Mouse (Mus musculus) bone marrow, adult 2 months (tissue): ENCODE measurements at regions not wholly inside any gene's neighbourhood (a gene's known extent, or its start where the extent isn't known, plus 50 kb on each side); places are given as distances from the start of the nearest gene placed in this dataset.

Experiments used
- H3K27ac ChIP-seq: fragments of 200-500 bp; 2 replicates; pipeline ENCODE4 v1.5.1; 2012; ENCODE audit warnings: low read depth, mild to moderate bottlenecking, control low read depth, inconsistent platforms, low read length; ENCODE audit not compliant: control insufficient read depth, poor library complexity, insufficient read depth
- H3K4me1 ChIP-seq: fragments of 200-500 bp; 2 replicates; pipeline ENCODE4 v1.6.1; 2011; ENCODE audit warnings: low read length; ENCODE audit not compliant: control insufficient read depth, insufficient read depth
- H3K4me3 ChIP-seq: fragments of 200-500 bp; replicated peaks from 2 replicates; pipeline ENCODE3; 2011; ENCODE audit warnings: mild to moderate bottlenecking, low read depth, low read length, control low read depth; ENCODE audit not compliant: control insufficient read depth
- CTCF ChIP-seq: fragments of 200-500 bp; IDR thresholded peaks from 2 replicates; pipeline ENCODE4 v1.5.1; 2011; ENCODE audit warnings: low read length, control low read depth; ENCODE audit not compliant: control insufficient read depth, insufficient read depth
- POLR2A ChIP-seq: fragments of 200-500 bp; IDR thresholded peaks from 2 replicates; pipeline ENCODE4 v1.6.1; 2011; ENCODE audit warnings: low read depth, mild to moderate bottlenecking, control low read depth, low read length, borderline replicate concordance; ENCODE audit not compliant: control insufficient read depth
- WGBS: fragments of 180-500 bp; shearing (Covaris S2); methylation state at CpG from one replicate; pipeline ENCODE4 v1.1.7; 2018; 5-methylcytosine and 5-hydroxymethylcytosine counted together

- H3K27ac ChIP-seq = no peak overlapping the region
- peaks cover 3% of the 10 kb centered on the region for H3K4me1 ChIP-seq
- WGBS = 65% methylated on average over 2 of the region's 2 CpGs
- no peak overlapping the region for H3K4me3 ChIP-seq
- no peak for TF ChIP-seq CTCF
- no peak for TF ChIP-seq POLR2A
Measured at GRCm38 (mm10) chr3:41353021-41353420, 202.5 kb upstream of the Jade1 start.

- TF ChIP-seq POLR2A = no peak
- TF ChIP-seq CTCF = no peak
- peaks cover 3% of the 10 kb centered on the region for H3K4me1 ChIP-seq
- WGBS = 50% methylated on average over 4 of the region's 4 CpGs
- H3K27ac ChIP-seq = peak overlapping the region; percentile 55; the same call in 1 of the 2 replicates
- no peak overlapping the region for H3K4me3 ChIP-seq
Measured at GRCm38 (mm10) chr3:41351786-41352185, 203.7 kb upstream of the Jade1 start.

GRCm38 (mm10) chr3:41351091-41351685, 204.3 kb upstream of the Jade1 start:
- WGBS = 50% methylated on average over 8 of the region's 8 CpGs
- no peak for TF ChIP-seq POLR2A
- no peak for TF ChIP-seq CTCF

GRCm38 (mm10) chr3:41350331-41350730, 205.2 kb upstream of the Jade1 start:
- TF ChIP-seq CTCF (no peak), POLR2A (no peak)
- H3K4me3 ChIP-seq = no peak overlapping the region
- H3K4me1 ChIP-seq = peaks cover 3% of the 10 kb centered on the region
- H3K27ac ChIP-seq = no peak overlapping the region
- WGBS = 67% methylated on average over 3 of the region's 3 CpGs

More at GRCm38 (mm10) chr3:41351091-41351685, 204.3 kb upstream of the Jade1 start:
- Histone ChIP-seq H3K27ac (peak overlapping the region; percentile 55), H3K4me1 (peaks cover 3% of the 10 kb centered on the region), H3K4me3 (no peak overlapping the region)

- Histone ChIP-seq H3K4me3 (no peak overlapping the region), H3K4me1 (peaks cover 3% of the 10 kb centered on the region), H3K27ac (no peak overlapping the region)
- no peak for TF ChIP-seq POLR2A
- peak; percentile 67 for TF ChIP-seq CTCF
- WGBS = 67% methylated on average over 1 of the region's 1 CpGs
Measured at GRCm38 (mm10) chr3:41348795-41349194, 206.7 kb upstream of the Jade1 start.

GRCm38 (mm10) chr3:41346863-41347262, 208.7 kb upstream of the Jade1 start:
- Histone ChIP-seq H3K4me3 (no peak overlapping the region), H3K4me1 (peaks cover 1% of the 10 kb centered on the region), H3K27ac (no peak overlapping the region)
- WGBS = 83% methylated on average over 5 of the region's 5 CpGs
- no peak for TF ChIP-seq POLR2A
- TF ChIP-seq CTCF = no peak

- TF ChIP-seq POLR2A (no peak), CTCF (no peak)
- Histone ChIP-seq H3K4me3 (no peak overlapping the region), H3K27ac (no peak overlapping the region), H3K4me1 (no peaks in the 10 kb centered on the region)
- WGBS = 78% methylated on average over 2 of the region's 2 CpGs
Measured at GRCm38 (mm10) chr3:41343431-41343830, 212.1 kb upstream of the Jade1 start.

- Histone ChIP-seq H3K4me3 (no peak overlapping the region), H3K27ac (no peak overlapping the region), H3K4me1 (no peaks in the 10 kb centered on the region)
- 71% methylated on average over 7 of the region's 7 CpGs for WGBS
- TF ChIP-seq POLR2A (no peak), CTCF (no peak)
Measured at GRCm38 (mm10) chr3:41332481-41332880, 223.1 kb upstream of the Jade1 start.

- Histone ChIP-seq H3K27ac (no peak overlapping the region), H3K4me1 (no peaks in the 10 kb centered on the region), H3K4me3 (no peak overlapping the region)
- TF ChIP-seq POLR2A = no peak
- no peak for TF ChIP-seq CTCF
- WGBS = 62% methylated on average over 5 of the region's 5 CpGs
Measured at GRCm38 (mm10) chr3:41330356-41330755, 225.2 kb upstream of the Jade1 start.
